Mouse (Mus musculus): ENCODE data around the gene Ascl2. TPM values are rescaled to one million over a fixed set of nuclear protein-coding genes. Genes with fewer than 3 reads are reported as not detected.
A peak's percentile ranks its signal among the peaks of the same experiment; 100 is the strongest.

Ascl2 gene
- polyA plus RNA-seq, 1 experiment from 2014 or later: 0.25 TPM

DNA sequence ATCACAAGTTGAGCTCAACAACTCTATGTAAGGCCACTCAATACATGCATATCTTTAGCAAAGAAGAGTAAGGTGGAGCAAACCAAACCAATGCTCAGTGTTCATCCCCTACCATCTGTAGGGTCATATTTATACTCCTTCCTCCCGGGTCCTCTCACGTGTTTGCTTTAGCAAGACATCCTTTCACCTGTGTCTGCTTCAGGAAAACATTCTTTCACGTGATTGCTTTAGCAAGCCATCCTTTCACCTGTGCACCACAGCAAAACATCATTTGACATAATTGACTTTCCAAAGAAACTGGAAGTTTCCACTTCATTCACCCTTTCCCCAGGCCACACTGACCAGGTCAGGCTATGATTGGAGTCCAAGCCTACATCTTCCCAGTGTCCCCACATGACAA lies 38.0 kb downstream of the Ascl2 start, which contains the start of gene Th:
Th (minus strand) TSS at position 101 of the 400 bp plus-strand sequence.
- Histone ChIP-seq H3K4me1 (no peaks in the 10 kb centered on the region), H3K4me3 (no peak within 1 kb of the TSS), H3K27ac (replicated peaks) (no peak within 1 kb of the TSS), H3K27me3 (replicated peaks; ENCODE audit: low read depth, poor library complexity, severe bottlenecking) (0 out of 2 replicates have a peak, but pooled peaks cover 10% of the 10 kb centered on the region), H3K9me3 (no peaks in the 10 kb centered on the region), H3K36me3 (replicated peaks) (no peaks in the 10 kb centered on the region)
- WGBS: 84% methylated on average over 3 of the region's 3 CpGs
- no peak for DNase-seq (ENCODE audit: low spot score)

DNA sequence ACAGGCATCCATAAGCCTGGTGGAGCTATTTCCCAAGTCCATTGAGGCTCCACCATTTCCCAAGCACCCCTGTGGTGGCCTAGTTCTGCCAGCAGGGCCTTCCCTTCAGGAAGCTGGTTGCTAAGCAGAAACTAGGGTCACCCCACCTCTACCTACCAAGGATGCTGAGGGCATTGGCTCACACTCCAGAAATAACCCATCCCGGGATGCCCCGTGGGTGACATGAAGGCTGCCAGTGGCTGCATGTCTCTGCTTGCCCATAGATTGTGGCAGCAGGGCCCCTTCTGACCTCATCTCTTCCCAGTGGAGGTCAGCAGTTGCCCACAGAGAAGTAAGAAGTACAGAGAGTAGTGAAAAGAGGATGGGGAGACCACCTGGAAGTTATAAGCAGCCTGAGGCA lies 39.5 kb downstream of the Ascl2 start:
- Histone ChIP-seq H3K36me3 (replicated peaks) (no peaks in the 10 kb centered on the region), H3K27ac (replicated peaks) (no peak overlapping the region), H3K9me3 (no peaks in the 10 kb centered on the region), H3K4me3 (no peak overlapping the region), H3K4me1 (no peaks in the 10 kb centered on the region), H3K27me3 (replicated peaks; ENCODE audit: low read depth, poor library complexity, severe bottlenecking) (0 out of 2 replicates have a peak, but pooled peaks cover 7% of the 10 kb centered on the region)
- no peak for DNase-seq (ENCODE audit: low spot score)
- WGBS: 79% methylated on average over 2 of the region's 2 CpGs

DNA sequence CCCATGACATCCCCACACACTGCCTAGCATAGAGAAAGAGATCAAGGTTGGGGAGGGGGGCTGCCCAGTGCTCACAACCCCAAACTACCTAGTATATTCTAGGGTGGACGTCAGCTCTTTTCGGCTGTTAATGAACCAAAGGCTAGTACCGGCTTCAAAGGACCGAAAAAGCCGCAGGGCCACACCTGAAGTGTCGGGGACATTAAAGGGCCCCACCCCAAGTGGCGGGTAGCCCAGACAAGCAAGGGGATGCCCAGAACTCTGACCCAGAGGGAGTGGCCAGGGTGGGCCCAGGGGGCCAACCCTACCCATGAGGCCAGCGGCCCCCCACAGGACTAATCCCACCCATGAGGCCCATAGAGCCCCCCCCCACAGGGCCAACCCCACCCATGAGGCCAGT lies 41.8 kb downstream of the Ascl2 start:
- H3K36me3 ChIP-seq (replicated peaks): no peaks in the 10 kb centered on the region
- WGBS: 87% methylated on average over 8 of the region's 8 CpGs
- no peaks in the 10 kb centered on the region for H3K9me3 ChIP-seq
- H3K27ac ChIP-seq (replicated peaks): no peak overlapping the region
- no peak overlapping the region for H3K4me3 ChIP-seq
- 0 out of 2 replicates have a peak, but pooled peaks cover 7% of the 10 kb centered on the region for H3K27me3 ChIP-seq (replicated peaks; ENCODE audit: low read depth, poor library complexity, severe bottlenecking)
- no peak for DNase-seq (ENCODE audit: low spot score)
- no peaks in the 10 kb centered on the region for H3K4me1 ChIP-seq

DNA sequence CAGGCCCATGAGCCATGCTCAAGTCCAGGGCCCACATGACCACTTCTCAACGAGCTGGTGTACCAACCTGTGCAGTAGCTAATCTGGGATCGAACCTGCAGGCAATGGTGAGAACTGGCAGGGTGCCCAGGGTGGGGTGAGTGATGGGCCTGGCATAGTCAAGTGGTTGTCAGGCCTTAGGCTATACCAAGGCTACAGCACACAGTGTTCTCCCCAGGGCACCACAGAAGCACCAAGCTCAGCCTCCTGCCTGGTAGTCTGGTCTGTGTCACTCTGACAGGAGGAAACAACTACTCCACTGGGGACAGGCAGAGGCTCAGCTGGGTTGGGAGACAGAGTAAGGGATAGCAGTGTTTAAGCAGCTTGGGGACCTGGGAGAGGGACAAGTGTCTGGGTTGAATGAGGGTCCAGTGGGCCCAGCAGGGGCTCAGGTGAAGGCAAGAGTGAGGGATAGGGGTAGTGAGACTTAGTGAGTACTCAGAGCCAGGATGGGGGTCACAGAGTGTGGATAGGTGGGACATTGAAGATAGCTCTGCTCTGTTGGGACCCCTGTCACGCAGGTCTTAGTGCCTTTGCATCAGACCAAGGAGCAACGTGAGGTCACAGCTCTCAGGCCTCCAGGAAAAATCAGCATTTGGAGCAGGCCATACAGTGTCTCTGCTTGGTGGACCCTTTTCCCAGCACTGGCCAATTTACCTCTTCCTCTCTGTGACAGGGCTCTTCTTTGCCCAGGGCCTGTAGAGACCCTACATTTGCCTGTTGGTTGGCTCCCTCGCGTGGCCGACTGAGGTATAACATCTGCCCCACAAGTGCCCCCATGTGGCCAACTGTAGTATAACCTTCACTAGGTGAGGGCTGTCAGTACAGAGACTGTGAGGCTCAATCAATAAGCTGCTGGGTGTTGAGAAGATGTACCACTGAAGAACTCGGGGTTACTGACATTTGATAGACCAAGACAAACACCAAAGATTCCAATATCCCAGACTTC lies 50.1 kb downstream of the Ascl2 start:
- Histone ChIP-seq H3K27me3 (replicated peaks; ENCODE audit: low read depth, poor library complexity, severe bottlenecking) (peaks cover 16% of the 10 kb centered on the region; the same call in 1 of the 2 replicates), H3K9me3 (no peaks in the 10 kb centered on the region), H3K27ac (replicated peaks) (no peak overlapping the region), H3K4me3 (no peak overlapping the region), H3K36me3 (replicated peaks) (no peaks in the 10 kb centered on the region), H3K4me1 (peaks cover 10% of the 10 kb centered on the region)
- WGBS: 31% methylated on average over 8 of the region's 8 CpGs
- DNase-seq (ENCODE audit: low spot score): peak; percentile 87

DNA sequence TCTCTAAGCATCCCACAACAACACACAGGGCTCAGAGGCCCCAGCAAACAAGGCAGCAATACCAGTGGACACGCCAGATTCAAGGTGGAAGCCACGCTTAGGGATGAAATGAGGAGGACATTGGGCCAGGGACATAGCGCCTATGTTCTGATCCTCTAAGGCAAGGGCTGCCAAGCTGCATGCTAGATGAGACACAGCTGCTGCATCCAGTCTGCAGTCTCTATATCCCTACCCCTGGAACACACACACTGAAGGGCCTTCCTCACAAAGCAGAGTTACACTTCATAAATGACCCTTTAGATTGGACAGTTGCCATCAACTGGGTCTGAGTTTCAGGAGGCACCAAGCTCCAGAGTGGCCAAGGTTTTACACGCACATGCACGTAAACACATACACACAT lies 51.4 kb downstream of the Ascl2 start:
- Histone ChIP-seq H3K9me3 (no peaks in the 10 kb centered on the region), H3K27me3 (replicated peaks; ENCODE audit: low read depth, poor library complexity, severe bottlenecking) (peaks cover 16% of the 10 kb centered on the region; the same call in 1 of the 2 replicates), H3K36me3 (replicated peaks) (no peaks in the 10 kb centered on the region), H3K4me3 (no peak overlapping the region), H3K27ac (replicated peaks) (no peak overlapping the region), H3K4me1 (peaks cover 10% of the 10 kb centered on the region)
- no peak for DNase-seq (ENCODE audit: low spot score)
- WGBS: 84% methylated on average over 5 of the region's 5 CpGs

Other genes with a start within 250 kb of the Ascl2 start
- gene Ins2, start 225.9 kb downstream of the Ascl2 start, polyA plus RNA-seq (2016; fragmentation: Nextera tagmentation; extraction: Ambion mirVana): not detected in 2 replicates
- gene Th, start 38.1 kb downstream of the Ascl2 start, polyA plus RNA-seq (2016; fragmentation: Nextera tagmentation; extraction: Ambion mirVana): 5.6 and 6.9 TPM in 2 replicates
- 4.4 and 4.6 TPM in 2 replicates for gene Tspan32, start 35.8 kb upstream of the Ascl2 start, polyA plus RNA-seq (2016; fragmentation: Nextera tagmentation; extraction: Ambion mirVana)
- gene Cd81, start 83.5 kb upstream of the Ascl2 start, polyA plus RNA-seq (2016; fragmentation: Nextera tagmentation; extraction: Ambion mirVana): 251 and 255 TPM in 2 replicates
- 130 and 132 TPM in 2 replicates for gene Tssc4, start 100.0 kb upstream of the Ascl2 start, polyA plus RNA-seq (2016; fragmentation: Nextera tagmentation; extraction: Ambion mirVana)
- 0.60 and 0.77 TPM in 2 replicates for gene Trpm5, start 125.4 kb upstream of the Ascl2 start, polyA plus RNA-seq (2016; fragmentation: Nextera tagmentation; extraction: Ambion mirVana)
- gene Kcnq1, start 137.1 kb upstream of the Ascl2 start, polyA plus RNA-seq (2016; fragmentation: Nextera tagmentation; extraction: Ambion mirVana): 1.0 and 1.5 TPM in 2 replicates

All from embryonic facial prominence, embryonic 10.5 days (tissue).